Mouse (Mus musculus) adrenal gland, postnatal 0 days (tissue): Measurements from ENCODE around the gene Sdf2l1. TPM values are rescaled to one million over a fixed set of nuclear protein-coding genes. Genes with fewer than 3 reads are reported as not detected.

ENCODE experiments used
- microRNA-seq: library from miRNA; unstranded; fragments of <30 nt; microRNA quantifications from one replicate; pipeline ENCODE4, GENCODE M21; 2016; ENCODE audit warnings: borderline replicate concordance; ENCODE audit not compliant: insufficient number of aligned reads
- polyA plus RNA-seq: library from polyadenylated mRNA; unstranded; fragments of >200 nt; fragmentation: Nextera tagmentation; extraction: Ambion mirVana; gene quantifications from 2 replicates; pipeline ENCODE4 v1.2.1, GENCODE M21; 2015

The Sdf2l1 gene
- polyA plus RNA-seq, result 36.6 and 53.6 TPM in 2 replicates

GRCm38 (mm10) chr16:17132089-17132905 is at the start of gene Sdf2l1:
Gene Sdf2l1, minus strand, starts transcription at chr16:17132383.

GRCm38 (mm10) chr16:17146772-17147235 is 14.6 kb upstream of the Sdf2l1 start, which contains the start of gene Ccdc116:
Gene Ccdc116, minus strand, starts transcription at chr16:17147229.

DNA sequence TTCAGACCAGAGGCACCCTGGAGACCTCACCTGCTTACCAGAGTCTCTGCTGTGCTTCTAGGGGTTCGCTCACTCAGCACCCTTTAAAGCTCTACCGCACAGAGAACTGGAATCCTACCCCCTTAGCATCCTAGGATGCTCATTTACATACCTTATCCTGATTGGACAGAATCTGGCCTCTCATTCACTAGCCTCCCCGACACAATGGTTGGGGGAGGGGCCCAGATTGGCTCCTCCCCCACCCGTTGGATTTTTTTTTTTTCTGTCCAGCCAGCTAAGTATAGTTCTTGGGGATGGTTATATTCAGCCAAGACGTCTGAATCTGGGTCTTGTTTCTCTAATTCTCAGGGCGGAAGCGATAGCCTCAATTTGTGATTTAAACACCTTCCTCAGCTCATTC is 12.2 kb upstream of the Sdf2l1 start, which contains the start of gene Ydjc:
TSS of gene Ydjc (plus strand) at position 283 of the 400 bp plus-strand sequence.

GRCm38 (mm10) chr16:17124871-17125520 is 7.2 kb downstream of the Sdf2l1 start, which contains the start of gene 2610318N02Rik:
Gene 2610318N02Rik, minus strand, starts transcription at chr16:17125167.

DNA sequence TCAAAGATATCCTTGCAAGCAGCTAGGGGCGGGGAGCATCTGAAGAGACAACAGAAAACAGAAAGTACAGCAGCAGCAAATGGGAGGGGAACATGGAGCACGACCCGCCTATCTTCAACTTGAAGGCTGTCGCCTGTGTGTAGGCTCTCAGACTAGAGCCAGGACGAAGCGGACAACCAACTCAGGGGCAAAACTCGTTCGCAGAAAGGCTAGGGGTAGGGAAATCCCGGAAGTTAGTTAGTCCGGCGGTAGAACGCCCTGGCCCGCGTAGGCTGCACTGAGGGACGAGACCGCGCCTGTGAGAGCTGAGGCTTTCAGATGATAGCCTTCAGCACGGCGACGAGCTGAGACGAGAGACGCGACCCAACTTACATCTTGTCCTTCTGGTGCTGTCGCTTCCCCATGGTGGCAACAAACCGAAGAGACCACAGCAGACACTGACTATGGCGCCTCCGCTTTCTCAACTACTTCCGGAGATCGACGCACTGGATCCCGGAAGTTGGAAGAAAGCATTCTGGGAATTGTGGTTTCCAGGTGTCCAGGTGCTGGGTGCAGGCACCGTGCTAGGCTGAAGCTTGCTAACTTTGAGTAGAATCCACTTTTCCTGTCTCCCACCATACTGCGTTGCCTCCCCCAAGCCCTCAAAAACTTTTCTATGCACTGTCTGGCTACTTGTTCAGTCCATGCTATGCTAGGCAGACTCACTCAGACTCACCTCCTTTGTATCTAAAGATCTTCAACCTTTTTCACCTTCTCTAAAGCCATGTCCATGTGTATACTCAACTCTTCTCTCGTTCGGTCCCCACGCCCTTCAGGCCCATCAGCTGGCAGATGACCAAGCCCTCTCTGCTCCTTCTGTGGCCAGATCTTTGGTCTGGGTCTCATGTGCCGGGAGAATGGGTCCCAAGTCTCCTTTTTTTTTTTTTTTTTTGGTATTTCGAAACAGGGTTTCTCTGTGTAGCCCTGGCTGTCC is 21.1 kb downstream of the Sdf2l1 start, which contains the start of gene Ppil2:
TSS of gene Ppil2 (minus strand) at position 487 of the 973 bp plus-strand sequence.

Small RNA genes within 50 kb of the gene (microRNA-seq; reads per million reads assigned to microRNA genes)
- 1,796 reads per million, percentile 82 among the genes with 10 or more reads in this experiment for gene Mir130b
- gene Mir301b, result 38.5 reads per million, percentile 30 among the genes with 10 or more reads in this experiment

Other genes with a start within 250 kb of the Sdf2l1 start
- 11.7 and 15.3 TPM in 2 replicates for gene Ppm1f, start 235.9 kb downstream of the Sdf2l1 start, polyA plus RNA-seq
- gene Mapk1, start 149.0 kb downstream of the Sdf2l1 start, polyA plus RNA-seq, result 101 and 153 TPM in 2 replicates
- gene Ypel1, start 62.7 kb downstream of the Sdf2l1 start, polyA plus RNA-seq, result 24.9 and 33.5 TPM in 2 replicates
- 82.9 and 125 TPM in 2 replicates for gene Ppil2, start 21.1 kb downstream of the Sdf2l1 start, polyA plus RNA-seq
- gene 2610318N02Rik, start 7.2 kb downstream of the Sdf2l1 start, polyA plus RNA-seq, result 4.1 and 6.4 TPM in 2 replicates
- 16.8 and 18.3 TPM in 2 replicates for gene Ydjc, start 12.2 kb upstream of the Sdf2l1 start, polyA plus RNA-seq
- gene Ccdc116, start 14.8 kb upstream of the Sdf2l1 start, polyA plus RNA-seq, result 0.28 and 0.55 TPM in 2 replicates
- 286 and 352 TPM in 2 replicates for gene Ube2l3, start 70.3 kb upstream of the Sdf2l1 start, polyA plus RNA-seq
- gene Rimbp3, start 76.2 kb upstream of the Sdf2l1 start, polyA plus RNA-seq, result 0.09 and 0.12 TPM in 2 replicates
- gene Hic2, start 101.2 kb upstream of the Sdf2l1 start, polyA plus RNA-seq, result 1.4 and 1.5 TPM in 2 replicates
- gene Tmem191c, start 143.7 kb upstream of the Sdf2l1 start, polyA plus RNA-seq, result 7.2 and 17.5 TPM in 2 replicates
- 6.1 and 6.9 TPM in 2 replicates for gene Serpind1, start 199.0 kb upstream of the Sdf2l1 start, polyA plus RNA-seq